Mouse (Mus musculus): ENCODE data around the gene Mansc4.

DNA sequence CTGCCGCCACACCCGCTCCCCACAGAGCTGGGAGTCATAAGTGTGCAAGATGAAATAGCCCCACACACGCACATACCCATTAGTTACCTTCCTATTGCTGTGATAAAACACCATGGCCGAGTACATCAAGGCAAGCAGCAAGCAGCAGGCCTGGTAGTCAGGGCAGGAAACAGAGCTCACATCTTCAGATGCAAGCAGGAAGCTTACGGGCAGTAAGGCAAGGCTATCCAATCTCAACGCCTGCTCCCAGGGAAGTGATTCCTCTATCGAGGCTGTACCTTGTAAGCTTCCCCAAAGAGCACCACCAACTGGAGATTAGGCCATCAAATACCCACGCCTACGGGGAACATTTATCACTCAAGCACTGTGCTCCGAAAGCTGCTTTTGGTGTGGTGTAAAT is 6.9 kb downstream of the Mansc4 start:
- TF ChIP-seq CTCF (IDR thresholded peaks at IDR 0.05; ENCODE audit: borderline replicate concordance, insufficient read depth, low read depth, low read length) (no peak), POLR2A (IDR thresholded peaks at IDR 0.05; ENCODE audit: borderline replicate concordance, insufficient read depth, low read length) (no peak)
